8 mouse cellular contexts compared by ENCODE assay signal in the genomic region with DNA sequence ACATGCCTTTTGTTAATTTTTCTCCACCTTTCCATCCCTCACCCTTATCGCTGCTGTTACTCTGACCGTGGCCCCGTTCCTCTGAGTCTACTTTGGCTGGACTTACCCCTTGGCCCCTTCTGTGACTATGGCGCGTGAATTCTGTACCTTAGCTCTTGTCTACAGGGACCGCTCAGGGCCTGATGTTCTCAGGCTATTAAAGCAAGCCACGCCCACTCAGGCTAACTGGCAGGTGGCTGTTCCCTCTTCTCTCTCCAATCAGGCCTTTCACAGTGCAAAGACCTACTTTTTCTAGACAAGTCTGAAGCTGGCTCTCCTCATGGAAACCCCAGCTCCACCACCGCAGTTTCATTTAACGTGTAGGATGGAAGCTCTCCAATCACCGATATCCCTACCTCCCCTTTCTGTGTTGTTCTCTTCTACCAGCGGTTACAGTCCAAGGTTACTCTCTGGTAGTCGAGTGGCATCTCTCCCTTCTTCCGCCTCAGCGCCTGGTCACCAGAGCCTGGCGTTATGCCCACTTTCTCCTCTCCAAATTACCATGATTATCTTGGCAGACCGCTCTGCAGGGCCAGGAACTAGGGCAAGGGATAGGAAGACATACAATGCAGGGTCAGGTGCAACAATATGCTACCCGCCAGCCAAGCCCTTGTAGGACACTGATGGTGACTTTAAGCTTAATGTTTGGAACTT. TPM values are rescaled to one million over a fixed set of nuclear protein-coding genes. Genes with fewer than 3 reads are reported as not detected.
DNase-seq lines count a peak whose midpoint lies in the region.

No protein-coding gene starts in this region.

- DNase-seq in adrenal gland, adult (ENCODE audit: inconsistent age in 2 of 2, low spot score in 1 of 2) = peak; percentile 79 to 89
- no peak for DNase-seq in adrenal gland, postnatal 4 days (ENCODE audit: low spot score in 2 of 2)
- DNase-seq in left cerebral cortex, postnatal 4 days = peak; percentile 38
- no peak for DNase-seq in left cerebral cortex, adult 18-20 months (ENCODE audit: low spot score in 2 of 2)
- DNase-seq in brain, adult 2 months (ENCODE audit: low read depth, low spot score) = peak; percentile 27
- peak; percentile 55 for DNase-seq in kidney, postnatal 14 days
- DNase-seq in urinary bladder, postnatal 10 days (ENCODE audit: low spot score) = no peak
- DNase-seq in right cerebral cortex, adult 18-20 months = no peak

- intact Hi-C loops in left cerebral cortex, postnatal 4 days (cut with DNase I) = no loop called here

RNA-seq across cellular contexts. Expression of gene Vil1, which starts 9.7 kb away (rescaled TPM):
- total RNA-seq in adrenal gland, postnatal 4 days (2021) = 1 to 10 TPM; 1.6 to 7.1 TPM
- total RNA-seq in left cerebral cortex, postnatal 4 days (2021) = under 1 TPM; 0.72 to 0.81 TPM
- total RNA-seq in left cerebral cortex, adult 18-20 months (2021) = 1 to 10 TPM in 1 of 2 experiments, under 1 TPM in 1; 0.79 to 1.6 TPM

RNA-seq across cellular contexts. Expression of gene Ctdsp1, which starts 27.6 kb away (rescaled TPM):
- total RNA-seq in adrenal gland, postnatal 4 days (2021) = 100 to 1,000 TPM; 156 to 162 TPM
- total RNA-seq in left cerebral cortex, postnatal 4 days (2021) = 10 to 100 TPM; 19.2 to 20.8 TPM
- total RNA-seq in left cerebral cortex, adult 18-20 months (2021) = 10 to 100 TPM; 26.1 to 26.4 TPM

RNA-seq across cellular contexts. Expression of gene Slc11a1, which starts 43.9 kb away (rescaled TPM):
- 10 to 100 TPM; 10.2 to 13.6 TPM for total RNA-seq in adrenal gland, postnatal 4 days (2021)
- total RNA-seq in left cerebral cortex, postnatal 4 days (2021) = 1 to 10 TPM; 1.2 to 2.2 TPM
- total RNA-seq in left cerebral cortex, adult 18-20 months (2021) = 1 to 10 TPM; 3.8 to 5.5 TPM

RNA-seq across cellular contexts. Expression of gene Catip, which starts 57.0 kb away (rescaled TPM):
- under 1 TPM; 0.48 to 0.50 TPM for total RNA-seq in adrenal gland, postnatal 4 days (2021)
- total RNA-seq in left cerebral cortex, postnatal 4 days (2021) = 1 to 10 TPM in 1 of 2 experiments, under 1 TPM in 1; 0.74 to 1.1 TPM
- 1 to 10 TPM in 1 of 2 experiments, under 1 TPM in 1; 0.82 to 1.5 TPM for total RNA-seq in left cerebral cortex, adult 18-20 months (2021)

Comparison
In these comparisons a context has a peak if more than half of its experiments do, and no peak if none do; other contexts are left out.
1. DNase-seq: peak in adrenal gland, adult (2 of 2), left cerebral cortex, postnatal 4 days (single experiment), brain, adult 2 months (single experiment) and kidney, postnatal 14 days (single experiment); none in adrenal gland, postnatal 4 days (0 of 2), left cerebral cortex, adult 18-20 months (0 of 2), urinary bladder, postnatal 10 days (single experiment) and right cerebral cortex, adult 18-20 months (single experiment).
2. RNA of gene Ctdsp1, which starts 27.6 kb away (total RNA-seq): 156 to 162 TPM in adrenal gland, postnatal 4 days; 26.1 to 26.4 TPM in left cerebral cortex, adult 18-20 months and 19.2 to 20.8 TPM in left cerebral cortex, postnatal 4 days; every median in the first group is over 4 times any median in the second.